Mouse (Mus musculus) midbrain, postnatal 0 days (tissue): ENCODE measurements at regions not wholly inside any gene's neighbourhood (a gene's known extent, or its start where the extent isn't known, plus 50 kb on each side); places are given as distances from the start of the nearest gene placed in this dataset.

ENCODE experiments used
- ATAC-seq: fragments of 200-750 bp; cut with Nextera tagmentation; 2 replicates; pipeline ENCODE4 v1.8.0; 2017; ENCODE audit warnings: moderate number of reproducible peaks, mild to moderate bottlenecking, moderate TSS enrichment, moderate library complexity; ENCODE audit not compliant: low FRiP score
- DNase-seq: peaks from one replicate; pipeline ENCODE4 v3.0.0-alpha.2; 2015; ENCODE audit warnings: low spot score
- H3K27ac ChIP-seq: fragments of 300-500 bp; sonication (generic); 2 replicates; pipeline ENCODE4 v1.5.1; 2014; ENCODE audit warnings: low read depth, mild to moderate bottlenecking, low read length, mixed read lengths
- H3K27me3 ChIP-seq: fragments of 300-500 bp; sonication (generic); 2 replicates; pipeline ENCODE4 v1.6.1; 2014; ENCODE audit warnings: low read length, control low read depth, mixed read lengths; ENCODE audit not compliant: insufficient read depth
- H3K36me3 ChIP-seq: fragments of 300-500 bp; sonication (generic); 2 replicates; pipeline ENCODE4 v1.6.1; 2014; ENCODE audit warnings: low read length, control low read depth, mixed read lengths; ENCODE audit not compliant: insufficient read depth
- H3K4me1 ChIP-seq: fragments of 300-500 bp; sonication (generic); 2 replicates; pipeline ENCODE4 v1.6.1; 2014; ENCODE audit warnings: mild to moderate bottlenecking, control low read depth, antibody characterized with exemption, low read length, mixed read lengths; ENCODE audit not compliant: insufficient read depth
- H3K4me2 ChIP-seq: fragments of 300-500 bp; sonication (generic); 2 replicates; pipeline ENCODE4 v1.6.1; 2014; ENCODE audit warnings: low read depth, mild to moderate bottlenecking, low read length, mixed read lengths; ENCODE audit not compliant: poor library complexity, severe bottlenecking
- H3K4me3 ChIP-seq: fragments of 300-500 bp; sonication (generic); 2 replicates; pipeline ENCODE4 v1.5.1; 2014; ENCODE audit warnings: low read depth, mild to moderate bottlenecking, low read length, moderate library complexity
- H3K9ac ChIP-seq: fragments of 300-500 bp; sonication (generic); replicated peaks from 2 replicates; pipeline ENCODE4 v1.6.1; 2014; ENCODE audit warnings: mild to moderate bottlenecking, low read length, moderate library complexity, mixed read lengths; ENCODE audit not compliant: poor library complexity, severe bottlenecking
- H3K9me3 ChIP-seq: fragments of 300-500 bp; sonication (generic); 2 replicates; pipeline ENCODE4 v1.6.1; 2016; ENCODE audit warnings: low read length, control low read depth
- CTCF ChIP-seq: IDR thresholded peaks from 2 replicates; pipeline ENCODE4 v1.5.1; 2016; ENCODE audit warnings: antibody characterized with exemption, mild to moderate bottlenecking
- WGBS: fragments of 180-500 bp; shearing (Covaris S2); extraction: QIAGEN DNeasy Blood & Tissue Kit; methylation state at CpG from one replicate; pipeline ENCODE4 v1.1.7; 2014; 5-methylcytosine and 5-hydroxymethylcytosine counted together

GRCm38 (mm10) chr1:27169278-27169677, 482.0 kb upstream of the 4931408C20Rik start:
- Histone ChIP-seq H3K9me3 (no peaks in the 10 kb centered on the region), H3K4me1 (no peaks in the 10 kb centered on the region), H3K27ac (no peak overlapping the region), H3K4me3 (no peak overlapping the region), H3K36me3 (no peaks in the 10 kb centered on the region), H3K4me2 (no peak overlapping the region), H3K9ac (no peak overlapping the region), H3K27me3 (no peaks in the 10 kb centered on the region)
- ATAC-seq (no peak), DNase-seq (peak; percentile 63)
- no peak for TF ChIP-seq CTCF
- 84% methylated on average over 4 of the region's 4 CpGs for whole genome bisulfite sequencing
